Mouse (Mus musculus): ENCODE measurements around the gene Hspb9. TPM values are rescaled to one million over a fixed set of nuclear protein-coding genes. Genes with fewer than 3 reads are reported as not detected.

Gene Hspb9
- total and polyA plus RNA-seq, 3 experiments, result 0.73 to 2.1 TPM; not detected in 1

DNA sequence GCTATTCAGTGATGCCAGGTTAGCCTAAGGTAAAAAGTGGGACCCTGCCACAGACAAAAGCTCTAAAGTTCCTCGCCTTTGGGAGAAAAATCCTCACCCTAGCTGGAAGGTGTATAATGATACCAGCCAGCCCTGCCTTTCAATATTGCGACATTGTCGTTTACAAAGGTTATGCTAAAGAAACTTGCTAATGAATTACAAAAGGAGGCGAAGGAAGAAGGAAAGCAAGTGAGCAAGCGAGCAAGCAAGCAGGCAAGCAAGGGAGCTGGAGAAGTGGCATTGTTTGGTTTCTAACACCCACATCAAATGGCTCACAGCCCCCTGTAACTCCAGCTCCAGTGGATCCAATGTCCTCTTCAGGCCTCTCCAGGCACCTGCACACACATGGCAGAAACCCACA lies 31.1 kb upstream of the Hspb9 start:
- H3K9me3 ChIP-seq (replicated peaks; ENCODE audit: insufficient read depth, low read length), result no peaks in the 10 kb centered on the region
- TF ChIP-seq SMC3 (IDR thresholded peaks at IDR 0.05; ENCODE audit: low read depth, low read length) (no peak), JUND (IDR thresholded peaks at IDR 0.05; ENCODE audit: low read depth, low read length) (no peak)
- DNase-seq (ENCODE audit: low read depth, low spot score), result no peak
- H3K4me1 ChIP-seq (ENCODE audit: control insufficient read depth in 1 of 2, insufficient read depth in 2 of 2, low read length in 2 of 2), result no peaks in the 10 kb centered on the region
- H3K9ac ChIP-seq (ENCODE audit: control insufficient read depth, low read depth, low read length, poor library complexity, severe bottlenecking), result no peak overlapping the region
- H3K27ac ChIP-seq (ENCODE audit: control insufficient read depth, low read depth, low read length), result no peak overlapping the region
- no peak overlapping the region for H3K4me3 ChIP-seq (ENCODE audit: control insufficient read depth in 1 of 2, insufficient read depth in 1 of 2, low read depth in 2 of 2, low read length in 2 of 2)
- H3K79me2 ChIP-seq (ENCODE audit: control insufficient read depth, insufficient read depth, low read length, poor library complexity), result no peaks in the 10 kb centered on the region
- no peaks in the 10 kb centered on the region for H3K36me3 ChIP-seq (ENCODE audit: control insufficient read depth in 1 of 2, insufficient read depth in 2 of 2, low read length in 2 of 2)
- peaks cover 20 to 34% of the 10 kb centered on the region in 2 experiments for H3K27me3 ChIP-seq (ENCODE audit: control insufficient read depth in 1 of 2, insufficient read depth in 2 of 2, low read length in 2 of 2)

- no peaks in the 10 kb centered on the region for H3K4me1 ChIP-seq (ENCODE audit: control insufficient read depth in 1 of 2, insufficient read depth in 2 of 2, low read length in 2 of 2)
- peaks cover 11 to 24% of the 10 kb centered on the region in 2 experiments for H3K27me3 ChIP-seq (ENCODE audit: control insufficient read depth in 1 of 2, insufficient read depth in 2 of 2, low read length in 2 of 2)
- no peaks in the 10 kb centered on the region for H3K79me2 ChIP-seq (ENCODE audit: control insufficient read depth, insufficient read depth, low read length, poor library complexity)
- H3K36me3 ChIP-seq (ENCODE audit: control insufficient read depth in 1 of 2, insufficient read depth in 2 of 2, low read length in 2 of 2), result no peaks in the 10 kb centered on the region
- H3K4me3 ChIP-seq (ENCODE audit: control insufficient read depth in 1 of 2, insufficient read depth in 1 of 2, low read depth in 2 of 2, low read length in 2 of 2), result no peak overlapping the region
- no peak overlapping the region for H3K27ac ChIP-seq (ENCODE audit: control insufficient read depth, low read depth, low read length)
- no peak overlapping the region for H3K9ac ChIP-seq (ENCODE audit: control insufficient read depth, low read depth, low read length, poor library complexity, severe bottlenecking)
- DNase-seq (ENCODE audit: low read depth, low spot score), result no peak
- H3K9me3 ChIP-seq (replicated peaks; ENCODE audit: insufficient read depth, low read length), result no peaks in the 10 kb centered on the region
- no peak for TF ChIP-seq ZC3H11A (IDR thresholded peaks at IDR 0.05; ENCODE audit: low read depth, low read length)
- no peak for TF ChIP-seq E2F4 (IDR thresholded peaks at IDR 0.05; ENCODE audit: borderline replicate concordance, low read depth, low read length)
- TF ChIP-seq KAT2A (conservative IDR thresholded peaks at IDR 0.05; ENCODE audit: low read depth, low read length), result no peak
- TF ChIP-seq MYB (IDR thresholded peaks at IDR 0.05; ENCODE audit: low read depth, low read length), result no peak
- no peak for TF ChIP-seq TAL1 (IDR thresholded peaks at IDR 0.05; ENCODE audit: low read length)
- no peak for TF ChIP-seq GATA1 (IDR thresholded peaks at IDR 0.05; ENCODE audit: low read depth, low read length)
- no peak for TF ChIP-seq MAZ (IDR thresholded peaks at IDR 0.05; ENCODE audit: low read depth, low read length)
- no peak for TF ChIP-seq RCOR1 (IDR thresholded peaks at IDR 0.05; ENCODE audit: low read depth, low read length)
- no peak for TF ChIP-seq RAD21 (IDR thresholded peaks at IDR 0.05; ENCODE audit: low read depth, low read length)
- no peak for TF ChIP-seq ZMIZ1 (IDR thresholded peaks at IDR 0.05; ENCODE audit: low read depth, low read length)
- TF ChIP-seq CHD1 (IDR thresholded peaks at IDR 0.05; ENCODE audit: low read depth, low read length), result no peak
These were observed 29.6 kb upstream of the Hspb9 start for GRCm38 (mm10) chr11:100684084-100684483.

DNA sequence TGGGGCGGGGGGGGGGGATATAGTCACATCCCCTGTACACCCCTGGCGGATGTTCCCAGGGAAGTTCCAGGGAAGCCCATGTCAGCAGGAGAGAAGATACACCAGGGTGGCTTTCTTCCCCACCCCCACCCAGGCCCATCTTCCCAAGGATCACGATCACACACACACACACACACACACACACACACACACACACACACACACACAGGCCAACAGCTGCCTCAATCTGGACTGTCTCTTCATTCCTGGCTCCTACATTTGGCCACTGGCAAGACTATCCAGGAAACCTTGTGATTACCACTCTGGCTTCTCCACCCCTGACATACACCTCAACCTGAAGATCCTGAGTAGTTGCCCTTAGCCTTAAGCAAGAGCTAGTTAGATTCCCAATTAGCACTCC lies 28.3 kb upstream of the Hspb9 start:
- no peaks in the 10 kb centered on the region for H3K4me1 ChIP-seq (ENCODE audit: control insufficient read depth in 1 of 2, insufficient read depth in 2 of 2, low read length in 2 of 2)
- no peak for DNase-seq (ENCODE audit: low read depth, low spot score)
- H3K27me3 ChIP-seq (ENCODE audit: control insufficient read depth in 1 of 2, insufficient read depth in 2 of 2, low read length in 2 of 2), result peaks cover 8 to 16% of the 10 kb centered on the region in 2 experiments

More for the DNA sequence above, 28.3 kb upstream of the Hspb9 start:
- no peak overlapping the region for H3K27ac ChIP-seq (ENCODE audit: control insufficient read depth, low read depth, low read length)
- no peaks in the 10 kb centered on the region for H3K79me2 ChIP-seq (ENCODE audit: control insufficient read depth, insufficient read depth, low read length, poor library complexity)
- H3K9ac ChIP-seq (ENCODE audit: control insufficient read depth, low read depth, low read length, poor library complexity, severe bottlenecking), result no peak overlapping the region
- H3K4me3 ChIP-seq (ENCODE audit: control insufficient read depth in 1 of 2, insufficient read depth in 1 of 2, low read depth in 2 of 2, low read length in 2 of 2), result no peak overlapping the region
- no peaks in the 10 kb centered on the region for H3K36me3 ChIP-seq (ENCODE audit: control insufficient read depth in 1 of 2, insufficient read depth in 2 of 2, low read length in 2 of 2)
- H3K9me3 ChIP-seq (replicated peaks; ENCODE audit: insufficient read depth, low read length), result no peaks in the 10 kb centered on the region
- TF ChIP-seq MAFK (IDR thresholded peaks at IDR 0.05; ENCODE audit: borderline replicate concordance, low read depth, low read length) (no peak), USF2 (IDR thresholded peaks at IDR 0.05; ENCODE audit: borderline replicate concordance in 1 of 2, insufficient read depth in 1 of 2, low read depth in 1 of 2, low read length in 2 of 2) (no peak), TAL1 (IDR thresholded peaks at IDR 0.05; ENCODE audit: low read length) (no peak), ELF1 (IDR thresholded peaks at IDR 0.05; ENCODE audit: low read depth, low read length) (no peak), GABPA (IDR thresholded peaks at IDR 0.05; ENCODE audit: low read depth, low read length) (no peak), SIN3A (IDR thresholded peaks at IDR 0.05; ENCODE audit: low read length) (no peak), JUND (IDR thresholded peaks at IDR 0.05; ENCODE audit: low read depth, low read length) (no peak), CTCF (IDR thresholded peaks at IDR 0.05 in 2 of 3, conservative IDR thresholded peaks at IDR 0.05 in 1 of 3; ENCODE audit: control insufficient read depth in 1 of 3, insufficient read depth in 1 of 3, low read depth in 2 of 3, low read length in 3 of 3, poor library complexity in 1 of 3, severe bottlenecking in 1 of 3) (no peak)
